Mouse (Mus musculus) erythroblast, embryonic 14.5 days (primary cell): ENCODE measurements at regions not wholly inside any gene's neighbourhood (a gene's known extent, or its start where the extent isn't known, plus 50 kb on each side); places are given as distances from the start of the nearest gene placed in this dataset.
"Not testable (repeated sequence)": the region's sequence is repeated elsewhere in the genome, so short reads cannot be mapped to it uniquely, and the experiment has no call there.

Experiments
- GATA1 ChIP-seq: IDR thresholded peaks from 2 replicates; pipeline ENCODE4 v1.6.1; 2012; ENCODE audit warnings: low read length, inconsistent platforms, mixed read lengths
- TAL1 ChIP-seq: IDR thresholded peaks from 3 replicates; pipeline ENCODE4 v1.6.1; 2012; ENCODE audit warnings: low read length, inconsistent platforms, mixed read lengths

DNA sequence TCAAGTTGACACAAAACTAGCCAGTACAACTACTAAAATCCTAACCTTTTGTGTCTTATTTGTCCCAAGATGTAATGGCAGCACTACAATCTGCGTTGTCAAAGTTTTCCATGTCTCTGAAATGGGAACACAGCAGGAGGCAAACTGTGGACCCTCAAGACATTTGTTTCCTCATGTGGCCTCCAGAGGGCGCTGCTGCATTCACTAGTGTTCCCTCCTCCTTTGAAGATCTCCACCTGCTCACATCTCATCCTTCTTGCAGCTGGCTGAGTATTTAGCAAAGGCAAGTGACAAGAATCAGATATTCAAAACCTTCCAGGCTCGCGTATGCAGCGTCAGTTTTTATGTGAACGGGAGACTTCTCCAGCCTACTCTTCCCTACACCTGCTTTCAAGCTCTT lies 663.3 kb downstream of the Dad1 start:
- TF ChIP-seq GATA1, TAL1: not testable (repeated sequence)
